ENCODE assay signal across 24 mouse cellular contexts in the genomic region with DNA sequence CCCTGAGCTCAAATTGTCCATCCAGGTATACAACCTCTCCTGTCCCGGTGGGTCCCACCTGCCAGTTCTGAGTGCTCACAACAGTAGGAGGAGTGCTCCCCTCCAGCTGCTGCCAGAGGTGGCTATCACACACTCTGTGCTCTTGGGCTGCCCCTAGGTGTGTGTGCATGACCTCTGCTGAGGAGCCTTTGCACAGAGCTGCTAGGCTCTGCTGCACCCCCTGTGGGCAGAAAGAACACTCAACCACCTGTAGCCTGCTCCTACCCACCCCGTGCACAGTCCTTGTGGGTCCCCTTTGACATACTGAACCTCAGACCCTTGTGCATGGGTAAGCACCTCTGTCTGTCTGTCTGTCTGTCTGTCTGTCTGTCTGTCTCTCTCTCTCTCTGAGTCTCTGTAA. TPM values are rescaled to one million over a fixed set of nuclear protein-coding genes. Genes with fewer than 3 reads are reported as not detected.
DNase-seq lines count a peak whose midpoint lies in the region; ATAC-seq and TF ChIP-seq lines count a peak whose summit lies in the region.
"Not testable (repeated sequence)": the region's sequence is repeated elsewhere in the genome, so short reads cannot be mapped to it uniquely, and the experiment has no call there.
"Had no signal": no experiment of that assay in that cellular context is flagged by ENCODE, and none has a peak within 500 bp of the region (broad histone marks: within the 10 kb centered on the region; RNA-seq: fewer than 3 reads in every experiment).

No protein-coding gene starts in this region.

- H3K4me3 ChIP-seq in forebrain, embryonic 11.5 days (ENCODE audit: low read depth, low read length); heart, embryonic 12.5 days; hindbrain, embryonic 15.5 days; kidney, embryonic 14.5 days (ENCODE audit: low read length); liver, embryonic 11.5 days (ENCODE audit: low read depth, low read length); midbrain, embryonic 11.5 days (ENCODE audit: low read depth, low read length); midbrain, postnatal 0 days (ENCODE audit: low read depth, low read length); stomach, postnatal 0 days (ENCODE audit: low read depth, low read length): not testable (repeated sequence)

- not testable (repeated sequence) for H3K27ac ChIP-seq in forebrain, embryonic 11.5 days (ENCODE audit: low read depth, low read length); heart, embryonic 12.5 days (ENCODE audit: poor library complexity, severe bottlenecking); hindbrain, embryonic 15.5 days (replicated peaks); kidney, embryonic 14.5 days (ENCODE audit: low read depth, low read length); liver, embryonic 11.5 days (ENCODE audit: low read depth, low read length); midbrain, embryonic 11.5 days (ENCODE audit: low read depth, low read length); midbrain, postnatal 0 days (ENCODE audit: low read depth, low read length); stomach, postnatal 0 days (replicated peaks)

- not testable (repeated sequence) for H3K9me3 ChIP-seq in forebrain, embryonic 11.5 days (ENCODE audit: control insufficient read depth, low read length); hindbrain, embryonic 15.5 days; kidney, embryonic 14.5 days (ENCODE audit: control insufficient read depth, low read length); liver, embryonic 11.5 days (ENCODE audit: control insufficient read depth, low read length); midbrain, embryonic 11.5 days (ENCODE audit: control insufficient read depth, low read length); midbrain, postnatal 0 days (ENCODE audit: low read length); stomach, postnatal 0 days (ENCODE audit: control insufficient read depth, low read length)
- peaks cover 41% of the 10 kb centered on the region for H3K9me3 ChIP-seq in heart, embryonic 12.5 days (replicated peaks)

- H3K9ac ChIP-seq in forebrain, embryonic 11.5 days (ENCODE audit: low read length); heart, embryonic 12.5 days; hindbrain, embryonic 15.5 days; kidney, embryonic 14.5 days (ENCODE audit: low read depth, low read length); liver, embryonic 11.5 days (ENCODE audit: low read depth, low read length); midbrain, embryonic 11.5 days (ENCODE audit: low read length); midbrain, postnatal 0 days (replicated peaks; ENCODE audit: low read length, poor library complexity, severe bottlenecking); stomach, postnatal 0 days (ENCODE audit: low read length): not testable (repeated sequence)

- peak; percentile 40; the same call in 1 of the 2 replicates for ATAC-seq in forebrain, embryonic 11.5 days (replicated peaks; ENCODE audit: low FRiP score)
- 0 out of 2 replicates have a peak, but pooled peaks have one; percentile 20 for ATAC-seq in heart, embryonic 12.5 days (ENCODE audit: insufficient number of reproducible peaks, low FRiP score)
- peak; percentile 57 for ATAC-seq in hindbrain, embryonic 15.5 days (ENCODE audit: low FRiP score, low read depth)
- ATAC-seq in kidney, embryonic 14.5 days (ENCODE audit: low FRiP score, low TSS enrichment): peak; percentile 44; the same call in 1 of the 2 replicates
- not testable (repeated sequence) for ATAC-seq in liver, embryonic 11.5 days (replicated peaks; ENCODE audit: low FRiP score)
- peak; percentile 49; the same call in 1 of the 2 replicates for ATAC-seq in midbrain, embryonic 11.5 days (ENCODE audit: low FRiP score)
- peak; percentile 42; the same call in 1 of the 2 replicates for ATAC-seq in midbrain, postnatal 0 days (ENCODE audit: low FRiP score)
- peak; percentile 20; the same call in 1 of the 2 replicates for ATAC-seq in stomach, postnatal 0 days (ENCODE audit: low FRiP score, low TSS enrichment)

- not testable (repeated sequence) for H3K27me3 ChIP-seq in forebrain, embryonic 11.5 days (ENCODE audit: control insufficient read depth, insufficient read depth, low read length); heart, embryonic 12.5 days (replicated peaks); hindbrain, embryonic 15.5 days; kidney, embryonic 14.5 days (ENCODE audit: control insufficient read depth, insufficient read depth, low read length); liver, embryonic 11.5 days (replicated peaks; ENCODE audit: control insufficient read depth, insufficient read depth, low read length); midbrain, embryonic 11.5 days (ENCODE audit: control insufficient read depth, insufficient read depth, low read length); midbrain, postnatal 0 days (ENCODE audit: insufficient read depth, low read length); stomach, postnatal 0 days (ENCODE audit: control insufficient read depth, insufficient read depth, low read length)

- not testable (repeated sequence) for TF ChIP-seq EP300 in stomach, postnatal 0 days (optimal IDR thresholded peaks at IDR 0.05)

- not testable (repeated sequence) for H3K4me2 ChIP-seq in forebrain, embryonic 11.5 days (ENCODE audit: low read depth, low read length, severe bottlenecking); heart, embryonic 12.5 days; hindbrain, embryonic 15.5 days; kidney, embryonic 14.5 days (replicated peaks; ENCODE audit: low read depth, low read length); liver, embryonic 11.5 days; midbrain, embryonic 11.5 days; midbrain, postnatal 0 days (ENCODE audit: low read depth, low read length, poor library complexity, severe bottlenecking); stomach, postnatal 0 days (replicated peaks; ENCODE audit: low read depth)

- not testable (repeated sequence) for H3K4me1 ChIP-seq in forebrain, embryonic 11.5 days (replicated peaks; ENCODE audit: control insufficient read depth, insufficient read depth, low read length); heart, embryonic 12.5 days (replicated peaks); hindbrain, embryonic 15.5 days (replicated peaks); kidney, embryonic 14.5 days (ENCODE audit: control insufficient read depth, insufficient read depth, low read length); liver, embryonic 11.5 days (replicated peaks; ENCODE audit: control insufficient read depth, insufficient read depth, low read length); midbrain, embryonic 11.5 days (ENCODE audit: control insufficient read depth, insufficient read depth, low read length); midbrain, postnatal 0 days (ENCODE audit: insufficient read depth, low read length); stomach, postnatal 0 days (replicated peaks; ENCODE audit: control insufficient read depth, insufficient read depth)

- not testable (repeated sequence) for H3K36me3 ChIP-seq in forebrain, embryonic 11.5 days (ENCODE audit: control insufficient read depth, insufficient read depth, low read length); heart, embryonic 12.5 days; hindbrain, embryonic 15.5 days; kidney, embryonic 14.5 days (ENCODE audit: control insufficient read depth, insufficient read depth, low read length); liver, embryonic 11.5 days (ENCODE audit: control insufficient read depth, insufficient read depth, low read length); midbrain, embryonic 11.5 days (ENCODE audit: control insufficient read depth, insufficient read depth, low read length); midbrain, postnatal 0 days (ENCODE audit: insufficient read depth, low read length); stomach, postnatal 0 days (ENCODE audit: control insufficient read depth, insufficient read depth, low read length)

- not testable (repeated sequence) for TF ChIP-seq CTCF in midbrain, postnatal 0 days (IDR thresholded peaks at IDR 0.05); stomach, postnatal 0 days (IDR thresholded peaks at IDR 0.05; ENCODE audit: low read depth)

- peak; percentile 30 for DNase-seq in forebrain, embryonic 11.5 days (ENCODE audit: low spot score)
- peak; percentile 8 for DNase-seq in liver, embryonic 11.5 days (ENCODE audit: low spot score)
- DNase-seq in midbrain, embryonic 11.5 days (ENCODE audit: low spot score, missing footprints); midbrain, postnatal 0 days (ENCODE audit: low spot score): not testable (repeated sequence)
- peak; percentile 5 for DNase-seq in stomach, postnatal 0 days (ENCODE audit: low spot score)

- WGBS in forebrain, embryonic 11.5 days: 88% methylated on average over 2 of the region's 2 CpGs
- WGBS in heart, embryonic 12.5 days: 79% methylated on average over 2 of the region's 2 CpGs
- 90% methylated on average over 2 of the region's 2 CpGs for WGBS in hindbrain, embryonic 15.5 days
- WGBS in kidney, embryonic 14.5 days: 87% methylated on average over 2 of the region's 2 CpGs
- 76% methylated on average over 2 of the region's 2 CpGs for WGBS in liver, embryonic 11.5 days
- 89% methylated on average over 2 of the region's 2 CpGs for WGBS in midbrain, embryonic 11.5 days
- WGBS in midbrain, postnatal 0 days: 97% methylated on average over 2 of the region's 2 CpGs
- 76% methylated on average over 2 of the region's 2 CpGs for WGBS in stomach, postnatal 0 days

RNA-seq across cellular contexts. Expression of a gene that starts 8.1 kb away (rescaled TPM):
- polyA plus RNA-seq in forebrain, embryonic 11.5 days (2014; fragmentation: Nextera tagmentation; extraction: Ambion mirVana): not detected in 2 replicates
- not detected in 2 replicates for polyA plus RNA-seq in heart, embryonic 12.5 days (2016; fragmentation: Nextera tagmentation; extraction: Ambion mirVana)
- 0.05 TPM in 1 of 2 replicates, not detected in the other for polyA plus RNA-seq in hindbrain, embryonic 15.5 days (2015; fragmentation: Nextera tagmentation; extraction: Ambion mirVana)
- not detected in 2 replicates for polyA plus RNA-seq in kidney, embryonic 14.5 days (2014; fragmentation: Nextera tagmentation; extraction: Ambion mirVana)
- polyA plus RNA-seq in liver, embryonic 11.5 days (2014; fragmentation: Nextera tagmentation; extraction: Ambion mirVana): not detected in 2 replicates
- polyA plus RNA-seq in midbrain, embryonic 11.5 days (2014; fragmentation: Nextera tagmentation; extraction: Ambion mirVana): not detected in 2 replicates
- not detected in 2 replicates for total RNA-seq in midbrain, postnatal 0 days (2014; rRNA removed)
- not detected in 2 replicates for polyA plus RNA-seq in midbrain, postnatal 0 days (2015; fragmentation: Nextera tagmentation; extraction: Ambion mirVana)
- not detected in 2 replicates for polyA plus RNA-seq in stomach, postnatal 0 days (2015; fragmentation: Nextera tagmentation; extraction: Ambion mirVana)
- total RNA-seq: adrenal gland, adult 18-20 months; adrenal gland, postnatal 36 days; CH12.LX; G1E; gastrocnemius, adult 2 months; gastrocnemius, postnatal 4 days; heart, postnatal 25 days had no signal
- polyA plus RNA-seq: frontal cortex, adult 2 months; G1E; hindbrain, embryonic 16.5 days; limb, embryonic 10.5 days; liver, embryonic 14.5 days; lung, embryonic 16.5 days; macrophage; midbrain, embryonic 10.5 days; small intestine, adult 2 months; urinary bladder, adult 2 months had no signal
